Mouse (Mus musculus) limb, embryonic 15.5 days (tissue): Measurements from ENCODE around the gene Mcl1. TPM values are rescaled to one million over a fixed set of nuclear protein-coding genes. Genes with fewer than 3 reads are reported as not detected.
"Not testable (repeated sequence)": the region's sequence is repeated elsewhere in the genome, so short reads cannot be mapped to it uniquely, and the experiment has no call there.

Source experiments
- ATAC-seq: fragments of 200-750 bp; cut with Nextera tagmentation; 2 replicates; pipeline ENCODE4 v1.8.0; 2017; ENCODE audit warnings: low read depth, moderate TSS enrichment; ENCODE audit not compliant: insufficient number of reproducible peaks, low FRiP score, low TSS enrichment
- H3K27ac ChIP-seq: fragments of 300-500 bp; sonication (generic); 2 replicates; pipeline ENCODE4 v1.5.1; 2015; ENCODE audit warnings: moderate library complexity, mild to moderate bottlenecking, inconsistent platforms
- H3K27me3 ChIP-seq: fragments of 300-500 bp; sonication (generic); 2 replicates; pipeline ENCODE4 v1.6.1; 2015; ENCODE audit warnings: inconsistent platforms
- H3K36me3 ChIP-seq: fragments of 300-500 bp; sonication (generic); 2 replicates; pipeline ENCODE4 v1.6.1; 2015; ENCODE audit warnings: inconsistent platforms
- H3K4me1 ChIP-seq: fragments of 300-500 bp; sonication (generic); 2 replicates; pipeline ENCODE4 v1.6.1; 2015; ENCODE audit warnings: inconsistent platforms
- H3K4me2 ChIP-seq: fragments of 300-500 bp; sonication (generic); 2 replicates; pipeline ENCODE4 v1.6.1; 2015; ENCODE audit warnings: mild to moderate bottlenecking, inconsistent platforms
- H3K4me3 ChIP-seq: fragments of 300-500 bp; sonication (generic); 2 replicates; pipeline ENCODE4 v1.5.1; 2015; ENCODE audit warnings: mild to moderate bottlenecking, inconsistent platforms
- H3K9ac ChIP-seq: fragments of 300-500 bp; sonication (generic); 2 replicates; pipeline ENCODE4 v1.6.1; 2015; ENCODE audit warnings: inconsistent platforms
- H3K9me3 ChIP-seq: fragments of 300-500 bp; sonication (generic); 2 replicates; pipeline ENCODE4 v1.6.1; 2016; ENCODE audit warnings: inconsistent platforms
- WGBS: fragments of 180-500 bp; shearing (Covaris S2); methylation state at CpG from one replicate; pipeline ENCODE4 v1.1.7; 2015; 5-methylcytosine and 5-hydroxymethylcytosine counted together
- polyA plus RNA-seq: library from polyadenylated mRNA; unstranded; fragments of >200 nt; fragmentation: Nextera tagmentation; extraction: Ambion mirVana; gene quantifications from 2 replicates; pipeline ENCODE4 v1.2.1, GENCODE M21; 2015

Gene Mcl1
- polyA plus RNA-seq, 1 experiment from 2014 or later = 46.1 TPM

DNA sequence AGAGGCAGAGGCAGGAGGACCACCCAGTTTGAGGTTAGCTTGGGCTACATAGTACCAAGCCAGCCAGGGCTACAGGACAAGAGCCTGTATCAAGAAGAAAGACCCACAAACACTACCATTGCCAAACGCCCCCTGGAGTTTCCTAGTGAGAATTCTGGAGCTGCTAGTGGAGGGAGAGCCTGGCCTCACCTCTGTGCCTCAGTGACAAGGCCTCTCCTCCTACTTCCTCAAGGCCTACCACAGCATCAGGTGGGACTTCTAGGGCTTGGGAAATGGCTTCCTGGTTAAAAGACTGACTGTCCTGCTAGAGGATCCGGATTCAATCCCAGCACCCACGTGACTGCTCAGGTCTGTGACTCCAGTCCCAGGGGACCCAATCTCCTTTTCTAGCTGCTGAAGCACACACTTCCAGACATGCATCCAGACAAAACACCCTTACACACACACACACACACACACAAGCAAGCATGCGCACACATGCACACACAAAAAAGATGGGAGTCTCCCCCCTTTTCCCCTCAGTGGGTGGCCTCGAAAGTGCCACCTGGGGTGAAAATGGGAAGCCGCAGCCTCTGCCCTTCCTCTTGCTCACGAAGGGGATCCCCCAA is 6.3 kb upstream of the Mcl1 start:
- H3K4me2 ChIP-seq = no peak overlapping the region
- no peak overlapping the region for H3K27ac ChIP-seq

DNA sequence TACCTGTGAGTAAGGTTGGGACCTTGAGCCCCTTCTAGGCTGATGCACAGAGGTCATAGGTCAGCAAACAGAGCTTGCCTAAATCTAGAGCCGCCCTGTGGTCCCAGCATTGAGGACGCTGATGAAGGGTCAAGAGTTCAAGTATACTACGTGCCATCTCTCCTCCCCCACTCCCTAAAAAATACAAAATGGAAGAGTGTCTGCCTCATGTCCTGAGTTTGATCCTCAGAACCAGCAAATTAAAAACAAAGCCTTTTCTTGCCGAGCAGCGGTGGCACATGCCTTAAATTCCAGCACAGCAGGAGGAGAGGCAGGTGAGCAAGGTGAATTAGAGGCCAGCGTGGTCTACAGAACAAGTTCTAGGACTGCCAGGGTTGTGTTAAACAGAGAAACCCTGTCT is 5.7 kb upstream of the Mcl1 start:
- peaks cover 24% of the 10 kb centered on the region; the same call in 1 of the 2 replicates for H3K4me1 ChIP-seq

More for the DNA sequence above, 6.3 kb upstream of the Mcl1 start:
- Histone ChIP-seq H3K4me1 (peaks cover 19% of the 10 kb centered on the region; the same call in 1 of the 2 replicates), H3K36me3 (no peaks in the 10 kb centered on the region), H3K27me3 (no peaks in the 10 kb centered on the region), H3K4me3 (no peak overlapping the region), H3K9me3 (no peaks in the 10 kb centered on the region), H3K9ac (no peak overlapping the region)
- ATAC-seq = no peak
- 61% methylated on average over 7 of the region's 7 CpGs for WGBS

DNA sequence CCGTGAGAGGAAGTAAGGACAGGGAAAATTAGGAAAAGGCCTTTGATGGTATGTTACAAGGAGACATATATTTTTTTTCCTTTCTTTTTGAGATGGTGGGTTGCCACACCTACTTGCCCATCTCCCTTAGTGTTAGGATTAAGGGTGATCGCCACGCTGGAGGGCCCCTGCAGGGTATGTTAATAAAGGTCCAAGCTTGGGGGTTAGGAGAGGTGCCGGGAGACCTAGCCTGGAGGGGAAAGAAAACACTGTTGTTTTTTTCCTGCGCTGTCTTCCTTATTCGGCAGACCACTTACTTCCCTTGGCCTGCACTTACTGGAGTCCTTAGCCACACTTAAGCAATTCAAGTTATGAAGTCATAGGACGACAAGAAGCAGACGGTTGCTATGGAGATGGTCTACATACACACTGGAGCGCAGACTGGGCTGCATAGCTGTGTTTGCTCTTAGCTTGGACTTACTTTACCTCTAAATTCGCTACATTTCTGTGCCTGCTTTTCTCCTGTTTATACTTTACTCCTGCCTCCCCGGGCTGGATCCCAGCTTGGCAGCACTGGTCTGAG is 5.0 kb upstream of the Mcl1 start:
- 28% methylated on average over 11 of the region's 11 CpGs for WGBS
- peak overlapping the region; percentile 70 for H3K27ac ChIP-seq
- H3K4me1 ChIP-seq = peaks cover 27% of the 10 kb centered on the region; the same call in 1 of the 2 replicates
- no peak for ATAC-seq
- H3K36me3 ChIP-seq = no peaks in the 10 kb centered on the region
- no peaks in the 10 kb centered on the region for H3K9me3 ChIP-seq
- H3K27me3 ChIP-seq = no peaks in the 10 kb centered on the region
- H3K9ac ChIP-seq = no peak overlapping the region
- H3K4me3 ChIP-seq = no peak overlapping the region
- H3K4me2 ChIP-seq = no peak overlapping the region

More for the DNA sequence above, 5.7 kb upstream of the Mcl1 start:
- H3K9me3 ChIP-seq = no peaks in the 10 kb centered on the region
- no peak for ATAC-seq
- H3K9ac ChIP-seq = no peak overlapping the region
- no peaks in the 10 kb centered on the region for H3K36me3 ChIP-seq
- no peak overlapping the region for H3K4me2 ChIP-seq
- H3K4me3 ChIP-seq = no peak overlapping the region
- 20% methylated on average over 6 of the region's 6 CpGs for WGBS
- no peak overlapping the region for H3K27ac ChIP-seq
- no peaks in the 10 kb centered on the region for H3K27me3 ChIP-seq

- 84% methylated on average over 3 of the region's 3 CpGs for WGBS
- H3K36me3 ChIP-seq, H3K9ac ChIP-seq, H3K4me3 ChIP-seq, H3K27me3 ChIP-seq, H3K9me3 ChIP-seq, H3K4me2 ChIP-seq, ATAC-seq: not testable (repeated sequence)
- Histone ChIP-seq H3K4me1 (peaks cover 27% of the 10 kb centered on the region; the same call in 1 of the 2 replicates), H3K27ac (0 out of 2 replicates have a peak overlapping the region, but pooled peaks have one; percentile 70)
These were observed 4.2 kb upstream of the Mcl1 start for GRCm38 (mm10) chr3:95654371-95654770.

GRCm38 (mm10) chr3:95655437-95655836 is 3.2 kb upstream of the Mcl1 start:
- no peak overlapping the region for H3K4me2 ChIP-seq
- no peak for ATAC-seq
- H3K36me3 ChIP-seq = peaks cover 3% of the 10 kb centered on the region; the same call in 1 of the 2 replicates
- 88% methylated on average over 5 of the region's 5 CpGs for WGBS
- peaks cover 24% of the 10 kb centered on the region; the same call in 1 of the 2 replicates for H3K4me1 ChIP-seq
- no peak overlapping the region for H3K4me3 ChIP-seq
- no peak overlapping the region for H3K9ac ChIP-seq
- no peaks in the 10 kb centered on the region for H3K27me3 ChIP-seq
- no peak overlapping the region for H3K27ac ChIP-seq
- no peaks in the 10 kb centered on the region for H3K9me3 ChIP-seq

DNA sequence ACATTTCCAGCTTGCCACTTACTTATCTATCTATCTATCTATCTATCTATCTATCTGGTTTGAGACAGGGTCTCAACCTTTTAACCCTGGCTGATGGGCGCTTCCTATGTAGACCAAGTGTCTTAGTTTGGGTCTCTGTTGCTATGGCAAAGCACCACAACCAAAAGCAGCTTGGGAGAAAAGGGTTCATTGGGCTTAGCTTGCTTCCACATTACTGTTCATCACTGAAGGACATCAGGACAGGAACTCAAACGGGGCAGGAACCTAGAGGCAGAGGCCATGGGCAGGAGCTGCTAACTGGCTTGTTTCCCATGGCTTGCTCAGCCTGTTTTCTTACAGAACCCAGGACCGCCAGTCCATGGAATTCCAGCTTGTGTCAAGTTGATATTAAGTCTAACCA is 1.5 kb upstream of the Mcl1 start:
- no peak overlapping the region for H3K4me2 ChIP-seq
- WGBS = 87% methylated on average over 3 of the region's 3 CpGs
- H3K4me3 ChIP-seq = no peak overlapping the region
- no peaks in the 10 kb centered on the region for H3K27me3 ChIP-seq
- H3K36me3 ChIP-seq = peaks cover 10% of the 10 kb centered on the region; the same call in 1 of the 2 replicates
- H3K9ac ChIP-seq = no peak overlapping the region
- no peak for ATAC-seq
- no peak overlapping the region for H3K27ac ChIP-seq
- peaks cover 37% of the 10 kb centered on the region for H3K4me1 ChIP-seq
- H3K9me3 ChIP-seq = no peaks in the 10 kb centered on the region

DNA sequence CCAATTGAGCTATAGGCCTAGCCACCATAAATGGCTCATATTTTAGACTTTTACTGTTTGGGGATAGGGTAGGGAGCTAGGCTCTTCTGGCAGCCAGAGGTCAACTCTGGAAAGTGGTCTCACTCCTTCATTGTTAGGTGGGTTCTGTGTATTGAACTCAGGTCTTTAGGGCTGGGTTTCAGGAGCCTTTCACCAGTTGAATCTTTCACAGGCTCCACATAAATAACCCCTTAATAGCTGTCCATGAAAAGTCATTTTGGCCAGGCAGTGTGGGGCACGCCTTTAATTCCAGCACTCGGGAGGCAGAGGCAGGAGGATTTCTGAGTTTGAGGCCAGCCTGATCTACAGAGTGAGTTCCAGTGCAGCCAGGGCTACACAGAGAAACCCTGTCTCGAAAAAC is 877 bp upstream of the Mcl1 start:
- H3K9me3 ChIP-seq = no peaks in the 10 kb centered on the region
- peak overlapping the region; percentile 99; the same call in 1 of the 2 replicates for H3K27ac ChIP-seq
- H3K4me3 ChIP-seq = peak overlapping the region; percentile 95
- WGBS = 80% methylated on average over 3 of the region's 3 CpGs
- no peak for ATAC-seq
- H3K36me3 ChIP-seq = peaks cover 14% of the 10 kb centered on the region; the same call in 1 of the 2 replicates
- H3K9ac ChIP-seq = no peak overlapping the region
- peak overlapping the region; percentile 54; the same call in 1 of the 2 replicates for H3K4me2 ChIP-seq
- H3K4me1 ChIP-seq = peaks cover 39% of the 10 kb centered on the region
- no peaks in the 10 kb centered on the region for H3K27me3 ChIP-seq

DNA sequence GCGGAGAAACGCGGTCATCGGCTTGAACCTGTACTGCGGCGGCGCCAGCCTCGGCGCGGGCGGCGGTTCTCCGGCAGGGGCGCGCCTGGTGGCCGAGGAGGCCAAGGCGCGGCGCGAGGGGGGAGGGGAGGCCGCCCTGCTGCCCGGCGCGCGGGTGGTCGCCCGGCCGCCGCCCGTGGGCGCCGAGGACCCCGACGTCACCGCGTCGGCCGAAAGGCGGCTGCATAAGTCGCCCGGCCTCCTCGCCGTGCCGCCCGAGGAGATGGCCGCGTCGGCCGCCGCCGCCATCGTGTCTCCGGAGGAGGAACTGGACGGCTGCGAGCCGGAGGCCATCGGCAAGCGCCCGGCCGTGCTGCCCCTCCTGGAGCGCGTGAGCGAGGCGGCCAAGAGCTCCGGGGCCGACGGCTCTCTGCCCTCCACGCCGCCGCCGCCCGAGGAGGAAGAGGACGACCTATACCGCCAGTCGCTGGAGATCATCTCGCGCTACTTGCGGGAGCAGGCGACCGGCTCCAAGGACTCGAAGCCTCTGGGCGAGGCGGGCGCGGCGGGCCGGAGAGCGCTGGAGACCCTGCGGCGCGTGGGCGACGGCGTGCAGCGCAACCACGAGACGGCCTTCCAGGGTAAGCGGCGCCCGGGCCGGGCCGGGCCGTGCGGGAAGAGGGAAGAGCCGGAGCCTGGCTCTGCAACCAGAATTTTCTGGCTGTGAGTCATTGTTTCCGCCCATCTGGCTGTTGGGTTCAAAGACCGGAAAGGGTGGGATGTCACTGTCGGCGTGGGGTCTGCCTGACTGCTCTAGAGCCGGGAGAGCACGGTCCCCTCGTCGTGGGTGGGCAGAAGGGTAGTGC is 502 bp downstream of the Mcl1 start:
- peaks cover 27% of the 10 kb centered on the region for H3K36me3 ChIP-seq
- peak; percentile 74 for ATAC-seq
- peak overlapping the region; percentile 99 for H3K9ac ChIP-seq
- no peaks in the 10 kb centered on the region for H3K9me3 ChIP-seq
- under 1% methylated on average over 98 of the region's 113 CpGs for WGBS
- H3K4me2 ChIP-seq = peak overlapping the region; percentile 62
- peaks cover 38% of the 10 kb centered on the region for H3K4me1 ChIP-seq
- peak overlapping the region; percentile 95 for H3K4me3 ChIP-seq
- H3K27me3 ChIP-seq = no peaks in the 10 kb centered on the region
- H3K27ac ChIP-seq = peak overlapping the region; percentile 99

GRCm38 (mm10) chr3:95659948-95660347 is 1.4 kb downstream of the Mcl1 start:
- Histone ChIP-seq H3K27ac (peak overlapping the region; percentile 99), H3K27me3 (no peaks in the 10 kb centered on the region), H3K36me3 (peaks cover 35% of the 10 kb centered on the region), H3K9me3 (no peaks in the 10 kb centered on the region), H3K4me2 (peak overlapping the region; percentile 62), H3K4me3 (peak overlapping the region; percentile 95), H3K9ac (peak overlapping the region; percentile 99), H3K4me1 (peaks cover 40% of the 10 kb centered on the region)
- 1% methylated on average over 8 of the region's 8 CpGs for WGBS
- no peak for ATAC-seq

DNA sequence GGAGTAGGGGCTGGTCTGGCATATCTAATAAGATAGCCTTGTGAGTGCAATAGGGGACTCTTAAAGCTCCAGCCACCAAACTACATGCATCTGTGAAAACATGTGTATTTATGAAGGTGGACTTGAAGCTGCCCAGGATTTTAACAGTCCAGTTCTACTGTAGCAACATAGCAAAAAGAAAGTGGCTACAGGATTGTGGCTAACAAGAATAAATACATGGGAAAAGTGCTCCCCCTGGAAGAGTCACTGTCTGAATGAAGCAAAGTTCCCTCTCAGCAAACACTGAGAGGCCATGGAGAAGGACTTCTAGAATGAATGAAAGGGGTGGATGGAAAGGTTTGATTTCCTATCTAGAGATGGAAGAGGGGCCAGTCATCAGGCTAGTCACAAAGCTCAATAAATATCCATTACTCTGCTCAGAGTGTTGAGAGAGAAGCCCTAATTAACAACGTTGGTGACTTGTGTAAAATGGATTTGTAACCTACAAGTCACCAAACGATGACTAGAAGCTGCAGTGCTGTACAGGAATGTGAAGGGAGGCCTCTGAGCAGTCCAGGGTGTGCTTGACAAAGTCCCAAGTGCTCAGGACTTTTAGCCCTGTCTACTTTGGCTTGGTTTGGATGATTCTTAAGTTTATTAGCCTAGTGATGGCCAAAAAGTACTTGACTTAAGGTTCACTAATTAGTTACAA is 2.3 kb downstream of the Mcl1 start:
- H3K27me3 ChIP-seq = no peaks in the 10 kb centered on the region
- ATAC-seq = no peak
- H3K4me2 ChIP-seq = peak overlapping the region; percentile 62
- no peaks in the 10 kb centered on the region for H3K9me3 ChIP-seq
- peaks cover 41% of the 10 kb centered on the region for H3K4me1 ChIP-seq
- H3K9ac ChIP-seq = peak overlapping the region; percentile 99; the same call in 1 of the 2 replicates
- peak overlapping the region; percentile 95 for H3K4me3 ChIP-seq
- WGBS = 22% methylated on average over 2 of the region's 2 CpGs
- H3K27ac ChIP-seq = peak overlapping the region; percentile 1; the same call in 1 of the 2 replicates
- peaks cover 42% of the 10 kb centered on the region for H3K36me3 ChIP-seq

- no peak overlapping the region for H3K27ac ChIP-seq
These were observed 3.5 kb downstream of the Mcl1 start for GRCm38 (mm10) chr3:95661945-95662715.

More at GRCm38 (mm10) chr3:95661945-95662715, 3.5 kb downstream of the Mcl1 start:
- Histone ChIP-seq H3K4me3 (0 out of 2 replicates have a peak overlapping the region, but pooled peaks have one; percentile 1), H3K9me3 (no peaks in the 10 kb centered on the region), H3K27me3 (no peaks in the 10 kb centered on the region), H3K9ac (no peak overlapping the region), H3K4me2 (peak overlapping the region; percentile 62; the same call in 1 of the 2 replicates), H3K36me3 (peaks cover 42% of the 10 kb centered on the region), H3K4me1 (peaks cover 52% of the 10 kb centered on the region)
- no peak for ATAC-seq
- 50% methylated on average over 7 of the region's 7 CpGs for WGBS
